Mouse (Mus musculus): ENCODE measurements around the gene Chmp2a. TPM values are rescaled to one million over a fixed set of nuclear protein-coding genes. Genes with fewer than 3 reads are reported as not detected.

The Chmp2a gene
- polyA plus RNA-seq, 1 experiment from 2014 or later, result 240 TPM

DNA sequence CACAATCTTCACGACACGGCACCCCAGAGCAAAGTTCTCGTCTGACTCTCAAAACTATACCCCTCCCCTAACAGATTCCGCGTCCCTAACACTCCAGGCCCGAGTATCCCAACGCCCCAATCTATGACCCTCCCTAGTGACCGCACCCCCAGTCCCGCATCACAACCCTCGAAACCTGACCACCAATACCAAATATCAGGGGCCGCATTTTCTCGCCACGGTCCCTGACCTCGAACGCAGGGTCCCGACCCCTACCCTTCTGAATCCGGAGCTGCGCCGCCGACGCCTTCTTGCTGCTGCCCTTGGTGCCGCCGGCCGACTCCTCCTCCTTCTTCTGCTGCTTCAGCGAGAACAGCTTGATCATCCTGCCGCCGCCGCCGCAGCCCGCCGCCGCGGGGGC, 2.8 kb upstream of the Chmp2a start:
- Histone ChIP-seq H3K27me3 (ENCODE audit: insufficient read depth, low read length) (no peaks in the 10 kb centered on the region), H3K36me3 (ENCODE audit: insufficient read depth, low read length) (peaks cover 13% of the 10 kb centered on the region; the same call in 1 of the 2 replicates), H3K4me2 (ENCODE audit: low read length) (peak overlapping the region; percentile 80), H3K4me3 (replicated peaks; ENCODE audit: low read depth, low read length) (peak overlapping the region; percentile 81), H3K27ac (peak overlapping the region; percentile 100), H3K9ac (ENCODE audit: low read depth, low read length) (peak overlapping the region; percentile 98), H3K4me1 (replicated peaks; ENCODE audit: insufficient read depth, low read length) (peaks cover 24% of the 10 kb centered on the region), H3K9me3 (replicated peaks; ENCODE audit: low read length) (no peaks in the 10 kb centered on the region)
- 0% methylated on average over 30 of the region's 33 CpGs for WGBS
- ATAC-seq (replicated peaks; ENCODE audit: low FRiP score, low read depth) (peak; percentile 2; the same call in 1 of the 2 replicates), DNase-seq (ENCODE audit: low spot score) (peak; percentile 72)
- TF ChIP-seq CTCF (IDR thresholded peaks at IDR 0.05; ENCODE audit: low read depth), result no peak

GRCm38 (mm10) chr7:13036806-13037205, 2.2 kb upstream of the Chmp2a start:
- H3K27me3 ChIP-seq (ENCODE audit: insufficient read depth, low read length), result no peaks in the 10 kb centered on the region
- WGBS, result 34% methylated on average over 4 of the region's 4 CpGs
- peaks cover 19% of the 10 kb centered on the region; the same call in 1 of the 2 replicates for H3K36me3 ChIP-seq (ENCODE audit: insufficient read depth, low read length)
- no peak for ATAC-seq (replicated peaks; ENCODE audit: low FRiP score, low read depth)
- no peak for DNase-seq (ENCODE audit: low spot score)
- peaks cover 24% of the 10 kb centered on the region for H3K4me1 ChIP-seq (replicated peaks; ENCODE audit: insufficient read depth, low read length)
- H3K4me3 ChIP-seq (replicated peaks; ENCODE audit: low read depth, low read length), result peak overlapping the region; percentile 81
- H3K27ac ChIP-seq, result peak overlapping the region; percentile 100; the same call in 1 of the 2 replicates
- peak overlapping the region; percentile 98 for H3K9ac ChIP-seq (ENCODE audit: low read depth, low read length)
- H3K4me2 ChIP-seq (ENCODE audit: low read length), result peak overlapping the region; percentile 80
- no peaks in the 10 kb centered on the region for H3K9me3 ChIP-seq (replicated peaks; ENCODE audit: low read length)
- TF ChIP-seq CTCF (IDR thresholded peaks at IDR 0.05; ENCODE audit: low read depth), result no peak

DNA sequence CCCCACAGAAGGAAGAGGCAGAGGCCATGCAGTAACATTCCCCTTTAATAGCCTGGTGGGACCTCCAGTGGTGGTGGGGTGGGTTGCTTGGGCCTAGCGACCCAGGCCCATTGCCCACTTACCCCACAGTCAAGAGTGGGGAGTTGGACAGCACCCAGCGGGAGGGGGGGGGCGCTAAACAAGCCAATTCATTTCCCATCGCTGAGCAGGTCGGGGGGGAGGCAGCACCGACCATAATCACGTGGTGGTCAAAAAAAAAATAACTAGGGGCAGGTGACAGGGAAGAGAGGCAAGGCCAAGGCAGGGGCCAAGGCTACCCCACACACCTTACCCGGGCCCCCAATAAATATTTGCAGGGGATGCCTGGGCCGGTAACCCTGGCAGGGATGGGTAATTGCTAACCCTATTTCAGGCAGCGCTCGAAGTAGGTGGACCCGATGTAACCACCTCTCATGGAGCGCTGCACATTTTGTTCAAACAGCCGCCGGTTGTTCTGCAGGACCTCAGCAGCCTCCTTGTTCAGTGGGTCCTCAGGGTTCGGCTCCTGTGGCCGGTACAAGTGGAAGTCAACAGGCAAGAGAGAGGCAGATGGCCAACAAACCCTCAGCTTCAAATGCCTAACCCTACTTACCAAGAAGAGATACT, 726 bp upstream of the Chmp2a start:
- no peaks in the 10 kb centered on the region for H3K9me3 ChIP-seq (replicated peaks; ENCODE audit: low read length)
- peaks cover 33% of the 10 kb centered on the region for H3K36me3 ChIP-seq (ENCODE audit: insufficient read depth, low read length)
- no peak overlapping the region for H3K4me3 ChIP-seq (replicated peaks; ENCODE audit: low read depth, low read length)
- H3K27me3 ChIP-seq (ENCODE audit: insufficient read depth, low read length), result no peaks in the 10 kb centered on the region
- peak overlapping the region; percentile 38; the same call in 1 of the 2 replicates for H3K9ac ChIP-seq (ENCODE audit: low read depth, low read length)
- peak overlapping the region; percentile 76; the same call in 1 of the 2 replicates for H3K4me2 ChIP-seq (ENCODE audit: low read length)
- no peak for DNase-seq (ENCODE audit: low spot score)
- H3K27ac ChIP-seq, result peak overlapping the region; percentile 92; the same call in 1 of the 2 replicates
- H3K4me1 ChIP-seq (replicated peaks; ENCODE audit: insufficient read depth, low read length), result peaks cover 24% of the 10 kb centered on the region
- no peak for ATAC-seq (replicated peaks; ENCODE audit: low FRiP score, low read depth)
- 81% methylated on average over 17 of the region's 17 CpGs for WGBS
- TF ChIP-seq CTCF (IDR thresholded peaks at IDR 0.05; ENCODE audit: low read depth), result no peak

- DNase-seq (ENCODE audit: low spot score) (no peak), ATAC-seq (replicated peaks; ENCODE audit: low FRiP score, low read depth) (no peak)
- WGBS, result 32% methylated on average over 13 of the region's 13 CpGs
- Histone ChIP-seq H3K4me1 (replicated peaks; ENCODE audit: insufficient read depth, low read length) (peaks cover 16% of the 10 kb centered on the region), H3K9ac (ENCODE audit: low read depth, low read length) (peak overlapping the region; percentile 79), H3K9me3 (replicated peaks; ENCODE audit: low read length) (no peaks in the 10 kb centered on the region), H3K4me2 (ENCODE audit: low read length) (peak overlapping the region; percentile 76), H3K4me3 (replicated peaks; ENCODE audit: low read depth, low read length) (peak overlapping the region; percentile 52), H3K27me3 (ENCODE audit: insufficient read depth, low read length) (no peaks in the 10 kb centered on the region), H3K36me3 (ENCODE audit: insufficient read depth, low read length) (peaks cover 51% of the 10 kb centered on the region), H3K27ac (peak overlapping the region; percentile 92)
- TF ChIP-seq CTCF (IDR thresholded peaks at IDR 0.05; ENCODE audit: low read depth), result no peak
Measured at GRCm38 (mm10) chr7:13033451-13034147, 1.0 kb downstream of the Chmp2a start.

DNA sequence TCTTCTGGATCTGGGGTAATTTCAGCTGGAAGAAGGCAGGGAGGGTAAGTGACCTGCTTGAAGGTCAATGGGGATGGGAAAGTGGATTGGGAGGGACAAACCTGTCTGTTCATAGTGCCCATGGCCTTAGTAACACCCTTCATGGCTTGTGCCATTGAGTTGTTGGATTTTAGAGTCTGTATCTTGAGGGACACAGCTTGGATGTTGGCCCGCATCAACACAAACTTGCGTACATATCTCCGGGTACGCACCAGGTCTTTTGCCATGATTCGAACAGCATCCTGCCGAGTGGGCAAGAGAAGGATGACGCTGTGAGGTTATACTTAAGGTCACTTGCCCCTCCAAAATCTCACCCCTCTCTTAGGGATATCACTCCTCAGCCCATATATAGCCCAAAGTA, 2.1 kb downstream of the Chmp2a start:
- peaks cover 15% of the 10 kb centered on the region for H3K4me1 ChIP-seq (replicated peaks; ENCODE audit: insufficient read depth, low read length)
- H3K27me3 ChIP-seq (ENCODE audit: insufficient read depth, low read length), result no peaks in the 10 kb centered on the region
- H3K27ac ChIP-seq, result no peak overlapping the region
- WGBS, result 85% methylated on average over 7 of the region's 7 CpGs
- TF ChIP-seq CTCF (IDR thresholded peaks at IDR 0.05; ENCODE audit: low read depth), result no peak
- H3K4me2 ChIP-seq (ENCODE audit: low read length), result no peak overlapping the region
- peaks cover 61% of the 10 kb centered on the region for H3K36me3 ChIP-seq (ENCODE audit: insufficient read depth, low read length)
- H3K4me3 ChIP-seq (replicated peaks; ENCODE audit: low read depth, low read length), result no peak overlapping the region
- H3K9ac ChIP-seq (ENCODE audit: low read depth, low read length), result no peak overlapping the region
- DNase-seq (ENCODE audit: low spot score), result no peak
- H3K9me3 ChIP-seq (replicated peaks; ENCODE audit: low read length), result no peaks in the 10 kb centered on the region
- ATAC-seq (replicated peaks; ENCODE audit: low FRiP score, low read depth), result no peak

GRCm38 (mm10) chr7:13031983-13032382, 2.6 kb downstream of the Chmp2a start:
- Histone ChIP-seq H3K4me2 (ENCODE audit: low read length) (no peak overlapping the region), H3K9ac (ENCODE audit: low read depth, low read length) (no peak overlapping the region), H3K9me3 (replicated peaks; ENCODE audit: low read length) (no peaks in the 10 kb centered on the region), H3K4me3 (replicated peaks; ENCODE audit: low read depth, low read length) (no peak overlapping the region), H3K4me1 (replicated peaks; ENCODE audit: insufficient read depth, low read length) (peaks cover 15% of the 10 kb centered on the region), H3K27ac (no peak overlapping the region), H3K27me3 (ENCODE audit: insufficient read depth, low read length) (no peaks in the 10 kb centered on the region), H3K36me3 (ENCODE audit: insufficient read depth, low read length) (peaks cover 67% of the 10 kb centered on the region)
- WGBS, result 81% methylated on average over 2 of the region's 2 CpGs
- TF ChIP-seq CTCF (IDR thresholded peaks at IDR 0.05; ENCODE audit: low read depth), result no peak
- DNase-seq (ENCODE audit: low spot score) (no peak), ATAC-seq (replicated peaks; ENCODE audit: low FRiP score, low read depth) (no peak)

Measured in kidney, postnatal 0 days (tissue).